Mouse (Mus musculus): ENCODE data around the gene Adamtsl4.
"Not testable (repeated sequence)": the region's sequence is repeated elsewhere in the genome, so short reads cannot be mapped to it uniquely, and the experiment has no call there.

Gene Adamtsl4

GRCm38 (mm10) chr3:95676745-95677419 lies 10.8 kb downstream of the Adamtsl4 start:
- DNase-seq (ENCODE audit: low spot score), result peak; percentile 92

- peak; percentile 80 for DNase-seq (ENCODE audit: low spot score)
Observed at GRCm38 (mm10) chr3:95675301-95676092, 12.2 kb downstream of the Adamtsl4 start.

- DNase-seq (ENCODE audit: low spot score), result no peak
Observed at GRCm38 (mm10) chr3:95674812-95675211, 12.9 kb downstream of the Adamtsl4 start.

GRCm38 (mm10) chr3:95674236-95674635 lies 13.5 kb downstream of the Adamtsl4 start:
- no peak for DNase-seq (ENCODE audit: low spot score)

- no peak for DNase-seq (ENCODE audit: low spot score)
Observed at GRCm38 (mm10) chr3:95673707-95674211, 14.0 kb downstream of the Adamtsl4 start.

- no peak for DNase-seq (ENCODE audit: low spot score)
Observed at GRCm38 (mm10) chr3:95672861-95673706, 14.6 kb downstream of the Adamtsl4 start.

- no peak for DNase-seq (ENCODE audit: low spot score)
Observed at GRCm38 (mm10) chr3:95672461-95672860, 15.3 kb downstream of the Adamtsl4 start.

- no peak for DNase-seq (ENCODE audit: low spot score)
Observed at GRCm38 (mm10) chr3:95671201-95671600, 16.5 kb downstream of the Adamtsl4 start.

GRCm38 (mm10) chr3:95670419-95670818 lies 17.3 kb downstream of the Adamtsl4 start:
- not testable (repeated sequence) for DNase-seq (ENCODE audit: low spot score)

- no peak for DNase-seq (ENCODE audit: low spot score)
Observed at GRCm38 (mm10) chr3:95669309-95669665, 18.4 kb downstream of the Adamtsl4 start.

GRCm38 (mm10) chr3:95668589-95669308 lies 19.0 kb downstream of the Adamtsl4 start:
- no peak for DNase-seq (ENCODE audit: low spot score)

- no peak for DNase-seq (ENCODE audit: low spot score)
Observed at GRCm38 (mm10) chr3:95668026-95668425, 19.7 kb downstream of the Adamtsl4 start.

- no peak for DNase-seq (ENCODE audit: low spot score)
Observed at GRCm38 (mm10) chr3:95667521-95667920, 20.2 kb downstream of the Adamtsl4 start.

GRCm38 (mm10) chr3:95666124-95666844 lies 21.4 kb downstream of the Adamtsl4 start:
- peak; percentile 84 for DNase-seq (ENCODE audit: low spot score)

- DNase-seq (ENCODE audit: low spot score), result no peak
Observed at GRCm38 (mm10) chr3:95664940-95665352, 22.8 kb downstream of the Adamtsl4 start.

- no peak for DNase-seq (ENCODE audit: low spot score)
Observed at GRCm38 (mm10) chr3:95663969-95664608, 23.6 kb downstream of the Adamtsl4 start.

- no peak for DNase-seq (ENCODE audit: low spot score)
Observed at GRCm38 (mm10) chr3:95663486-95663885, 24.2 kb downstream of the Adamtsl4 start.

- DNase-seq (ENCODE audit: low spot score), result no peak
Observed at GRCm38 (mm10) chr3:95662724-95663449, 24.8 kb downstream of the Adamtsl4 start.

- DNase-seq (ENCODE audit: low spot score), result no peak
Observed at GRCm38 (mm10) chr3:95661945-95662715, 25.6 kb downstream of the Adamtsl4 start.

Measured in testis, postnatal 10 days (tissue).